Mouse (Mus musculus): Measurements from ENCODE around the gene Capn7. TPM values are rescaled to one million over a fixed set of nuclear protein-coding genes. Genes with fewer than 3 reads are reported as not detected.

Gene Capn7
- total RNA-seq (2023): 50.0 to 56.4 TPM (median 54.6 TPM) in 4 replicates

GRCm38 (mm10) chr14:31336369-31337155 lies at the start of gene Capn7:
Gene Capn7 (plus strand): TSS chr14:31336638.

DNA sequence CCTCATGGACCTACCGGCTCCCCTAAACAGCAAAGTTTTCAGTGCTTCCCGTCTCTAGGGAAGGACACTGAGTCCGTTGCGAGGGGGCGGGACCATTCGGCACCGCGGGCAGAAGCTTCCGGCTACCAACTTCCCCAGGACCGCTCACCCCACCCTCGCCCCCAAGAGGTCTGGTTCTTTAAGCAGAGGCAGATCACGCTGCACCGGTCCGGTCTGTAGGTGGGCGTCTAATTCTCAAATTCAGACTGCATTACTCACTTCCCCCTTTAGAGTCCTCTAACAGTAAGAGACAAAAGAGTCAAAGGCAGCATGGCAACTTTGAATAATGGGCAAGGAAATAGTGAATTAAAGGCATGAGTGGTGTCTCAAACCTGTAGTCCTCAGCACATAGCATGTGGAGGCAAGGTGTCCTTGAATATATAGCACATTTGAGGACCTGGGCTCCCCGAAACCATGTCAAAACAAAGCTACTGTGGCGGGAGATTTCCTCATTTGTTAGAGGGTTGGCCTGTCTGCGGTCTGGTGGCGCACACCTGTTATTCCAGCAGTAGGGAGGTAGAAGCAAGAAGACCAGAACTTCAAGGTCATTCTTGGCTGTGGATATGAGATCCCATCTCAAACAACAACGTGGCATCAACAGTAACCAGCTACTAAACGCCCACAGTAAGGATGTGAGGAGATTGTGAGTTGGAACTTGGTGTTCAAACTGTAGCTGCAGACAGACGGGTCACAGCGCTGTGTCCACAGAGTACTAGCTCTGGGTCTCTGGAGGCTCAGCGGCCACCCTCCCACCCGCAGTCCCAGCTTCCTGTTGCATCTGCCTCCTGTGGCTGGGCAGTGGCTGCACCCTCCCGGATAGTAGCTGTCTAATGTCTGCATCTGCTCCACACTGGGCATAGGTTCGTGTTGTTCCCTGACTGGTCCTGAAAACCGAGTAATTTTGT lies 12.3 kb upstream of the Capn7 start, which contains the start of gene Dnah1:
Gene Dnah1 (minus strand): TSS at position 48 of the 944 bp plus-strand sequence.

Other genes with a start within 250 kb of the Capn7 start
- 15.9 to 25.8 TPM (median 17.4 TPM) in 4 replicates for gene Smim4, start 207.7 kb upstream of the Capn7 start, total RNA-seq (2023)
- 0.80 to 1.7 TPM (median 1.5 TPM) in 4 replicates for gene Nt5dc2, start 205.6 kb upstream of the Capn7 start, total RNA-seq (2023)
- 0.33 to 2.9 TPM (median 0.94 TPM) in 3 of 4 replicates, not detected in the other for gene Stab1, start 168.0 kb upstream of the Capn7 start, total RNA-seq (2023)
- 2.0 TPM in 1 of 4 replicates, not detected in the others for gene Tnnc1, start 128.3 kb upstream of the Capn7 start, total RNA-seq (2023)
- 318 to 343 TPM (median 336 TPM) in 4 replicates for gene Nisch, start 119.7 kb upstream of the Capn7 start, total RNA-seq (2023)
- gene Sema3g, start 118.8 kb upstream of the Capn7 start, total RNA-seq (2023): not detected in 4 replicates
- gene Phf7, start 85.3 kb upstream of the Capn7 start, total RNA-seq (2023): 12.6 to 18.4 TPM (median 14.7 TPM) in 4 replicates
- 117 to 132 TPM (median 124 TPM) in 4 replicates for gene Bap1, start 85.2 kb upstream of the Capn7 start, total RNA-seq (2023)
- 0.15 to 0.53 TPM (median 0.35 TPM) in 4 replicates for gene Dnah1, start 12.7 kb upstream of the Capn7 start, total RNA-seq (2023)
- gene Sh3bp5, start 99.4 kb downstream of the Capn7 start, total RNA-seq (2023): 260 to 320 TPM (median 313 TPM) in 4 replicates
- gene Eaf1, start 157.8 kb downstream of the Capn7 start, total RNA-seq (2023): 29.7 to 37.5 TPM (median 31.8 TPM) in 4 replicates
- 32.2 to 40.3 TPM (median 36.3 TPM) in 4 replicates for gene Mettl6, start 158.4 kb downstream of the Capn7 start, total RNA-seq (2023)

All from B cell, adult 62 days (primary cell).